ENCODE assay signal across 22 mouse cellular contexts in the genomic region with DNA sequence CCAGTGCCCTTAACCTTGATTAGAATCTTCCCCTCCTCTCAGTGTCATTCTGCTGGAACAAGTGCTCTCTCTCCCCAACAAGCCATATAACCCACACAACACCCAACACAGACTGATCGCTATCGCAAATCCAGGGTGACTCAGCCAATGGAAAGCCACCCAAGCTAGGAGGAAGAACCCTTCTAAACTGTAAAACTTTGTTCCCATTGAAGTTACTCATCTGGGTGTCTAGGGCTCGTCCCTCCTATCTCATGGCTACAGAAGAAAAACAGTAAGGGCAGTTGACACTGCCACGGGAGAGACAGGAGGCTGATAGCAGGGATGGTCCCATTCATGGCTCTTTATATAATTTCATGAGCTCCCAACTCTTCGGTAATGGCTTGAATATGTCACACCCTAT.
DNase-seq lines count a peak whose midpoint lies in the region; ATAC-seq lines count a peak whose summit lies in the region.
"Had no signal": no experiment of that assay in that cellular context is flagged by ENCODE, and none has a peak within 500 bp of the region (broad histone marks: within the 10 kb centered on the region; RNA-seq: fewer than 3 reads in every experiment).

No protein-coding gene starts in this region.

- peak; percentile 16 for DNase-seq in testis, postnatal 10 days (ENCODE audit: low spot score)
- no peak for DNase-seq in testis, postnatal 14 days (ENCODE audit: low spot score)
- peak; percentile 59 for DNase-seq in large intestine, adult 2 months (ENCODE audit: low read depth, low spot score)
- DNase-seq in embryo, embryonic 10 days (ENCODE audit: low spot score) = no peak
- no peak for DNase-seq in layer of hippocampus, adult 9-10 months (ENCODE audit: low spot score)
- DNase-seq in T-cell, adult 2 months (ENCODE audit: low spot score) = no peak
- DNase-seq: cerebellum, postnatal 10 days; embryo, embryonic 11 days; gastrocnemius, postnatal 10 days; heart, adult 2 months; heart, postnatal 4 days; kidney, postnatal 10 days; lung, adult 18-20 months; right cerebral cortex, postnatal 4 days; thymus, postnatal 25 days had no signal

- peak; percentile 67 for ATAC-seq in liver, embryonic 15.5 days (ENCODE audit: insufficient read depth)
- no peak for ATAC-seq in CD4-positive, CD25-positive, alpha-beta regulatory T cell, adult 4 months
- ATAC-seq: hindbrain, postnatal 0 days; intestine, postnatal 0 days; midbrain, embryonic 16.5 days had no signal

- 0 out of 2 replicates have a peak overlapping the region, but pooled peaks have one; percentile 8 for H3K4me2 ChIP-seq in liver, embryonic 15.5 days
- H3K4me2 ChIP-seq: forebrain, embryonic 12.5 days had no signal

- H3K36me3 ChIP-seq in liver, embryonic 15.5 days (replicated peaks) = 0 out of 2 replicates have a peak, but pooled peaks cover 10% of the 10 kb centered on the region
- H3K36me3 ChIP-seq: forebrain, embryonic 12.5 days had no signal

- no peaks in the 10 kb centered on the region for H3K27me3 ChIP-seq in liver, embryonic 15.5 days
- H3K27me3 ChIP-seq: CH12.LX; forebrain, embryonic 12.5 days had no signal

- no peak overlapping the region for H3K4me3 ChIP-seq in liver, embryonic 15.5 days (replicated peaks)
- H3K4me3 ChIP-seq: forebrain, embryonic 12.5 days; heart, adult 2 months had no signal

- H3K27ac ChIP-seq in liver, embryonic 15.5 days (replicated peaks) = peak overlapping the region; percentile 39
- H3K27ac ChIP-seq: forebrain, embryonic 12.5 days; heart, adult 2 months; hindbrain, postnatal 0 days had no signal

- 44% methylated on average over 5 of the region's 5 CpGs for WGBS in large intestine, adult 2 months
- WGBS in liver, embryonic 15.5 days (ENCODE audit: insufficient replicate concordance) = 28% methylated on average over 5 of the region's 5 CpGs

- no peak overlapping the region for H3K9ac ChIP-seq in liver, embryonic 15.5 days
- H3K9ac ChIP-seq: forebrain, embryonic 12.5 days had no signal

- H3K4me1 ChIP-seq in liver, embryonic 15.5 days (replicated peaks) = peaks cover 32% of the 10 kb centered on the region

- no peaks in the 10 kb centered on the region for H3K9me3 ChIP-seq in liver, embryonic 15.5 days (replicated peaks)
- H3K9me3 ChIP-seq: forebrain, embryonic 12.5 days had no signal

Comparison
In these comparisons a context has a peak if more than half of its experiments do, and no peak if none do; other contexts are left out.
1. DNase-seq: peak in testis, postnatal 10 days (single experiment) and large intestine, adult 2 months (single experiment); none in testis, postnatal 14 days (single experiment), embryo, embryonic 10 days (single experiment), layer of hippocampus, adult 9-10 months (single experiment) and T-cell, adult 2 months (single experiment).